Mouse (Mus musculus) activated CD4-positive, CD25-positive, alpha-beta regulatory T cell, adult 4 months (primary cell): ENCODE measurements around the gene Zdhhc5. TPM values are rescaled to one million over a fixed set of nuclear protein-coding genes. Genes with fewer than 3 reads are reported as not detected.
A peak's percentile ranks its signal among the peaks of the same experiment; 100 is the strongest.
"Not testable (repeated sequence)": the region's sequence is repeated elsewhere in the genome, so short reads cannot be mapped to it uniquely, and the experiment has no call there.

Experiments
- ATAC-seq: one replicate; pipeline ENCODE4 v1.8.0; 2017
- polyA plus RNA-seq, 2 experiments: library from polyadenylated mRNA; unstranded; fragments of 100-300 nt; shearing (Covaris generic); gene quantifications; one replicate each; pipeline ENCODE4 v1.2.1; 2017

Gene Zdhhc5
- polyA plus RNA-seq, 2 experiments from 2014 or later: 13.7 to 14.5 TPM

DNA sequence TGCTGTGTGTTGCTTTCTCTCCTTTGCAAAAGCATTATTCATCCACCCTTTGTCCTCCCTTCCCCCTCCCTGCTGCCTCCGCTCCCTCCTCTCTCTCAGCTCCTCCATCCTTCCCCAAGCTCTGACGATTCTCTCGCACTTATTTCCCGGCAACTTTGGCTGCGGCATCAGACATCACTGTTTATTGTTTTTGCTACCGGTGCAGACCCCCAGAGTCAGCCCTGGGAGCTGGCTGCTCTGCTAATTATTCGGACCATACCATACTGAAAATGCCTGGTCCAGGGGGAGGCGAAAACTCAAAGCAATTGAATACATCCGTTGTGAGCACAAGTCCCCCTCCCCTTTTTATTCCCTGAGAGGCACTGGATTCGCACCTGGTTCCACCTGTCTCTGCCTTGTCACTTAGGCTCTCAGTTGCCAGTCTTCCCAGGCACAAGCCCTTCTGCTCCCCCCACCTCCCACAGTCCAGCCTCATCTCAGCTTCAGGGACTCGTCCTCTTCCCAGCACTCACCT lies 19.4 kb upstream of the Zdhhc5 start:
- peak; percentile 37 for ATAC-seq

DNA sequence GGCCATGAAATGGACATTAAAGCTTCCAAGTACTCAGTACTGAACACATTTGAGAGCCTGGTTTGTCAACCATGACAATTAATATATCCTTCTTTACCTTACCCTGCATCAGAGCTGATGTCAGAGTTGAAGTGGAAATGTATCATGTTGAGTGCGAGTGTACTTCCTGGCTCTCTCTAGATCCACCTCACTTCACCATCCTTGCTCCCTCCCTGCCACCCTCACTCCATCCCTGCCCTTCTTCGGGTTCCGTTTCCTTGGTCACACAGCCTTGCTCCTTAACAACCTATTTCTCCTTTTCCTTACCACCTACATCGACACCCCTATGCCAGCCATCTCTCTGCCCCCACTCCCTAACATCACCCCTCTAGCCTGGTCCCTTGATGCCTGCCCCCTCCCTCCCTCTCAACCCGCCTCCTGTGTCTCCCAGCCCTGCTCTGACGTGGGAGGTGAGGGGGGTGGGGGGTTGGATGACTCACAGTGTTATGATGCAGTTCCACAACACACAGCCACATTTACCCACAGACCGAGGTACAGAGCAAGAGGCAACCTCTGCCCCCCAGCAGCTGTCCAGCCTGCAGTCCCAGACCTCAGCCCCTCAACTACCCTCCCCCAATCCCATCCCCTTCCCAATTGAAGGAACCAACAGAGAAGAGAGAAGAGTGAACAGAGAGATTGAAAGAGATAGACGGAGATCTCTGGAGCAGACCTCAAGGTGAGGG lies 18.8 kb upstream of the Zdhhc5 start, which contains the start of gene Ypel4:
Gene Ypel4, plus strand, starts transcription at position 480 of the 722 bp plus-strand sequence.
- peak; percentile 73 for ATAC-seq

DNA sequence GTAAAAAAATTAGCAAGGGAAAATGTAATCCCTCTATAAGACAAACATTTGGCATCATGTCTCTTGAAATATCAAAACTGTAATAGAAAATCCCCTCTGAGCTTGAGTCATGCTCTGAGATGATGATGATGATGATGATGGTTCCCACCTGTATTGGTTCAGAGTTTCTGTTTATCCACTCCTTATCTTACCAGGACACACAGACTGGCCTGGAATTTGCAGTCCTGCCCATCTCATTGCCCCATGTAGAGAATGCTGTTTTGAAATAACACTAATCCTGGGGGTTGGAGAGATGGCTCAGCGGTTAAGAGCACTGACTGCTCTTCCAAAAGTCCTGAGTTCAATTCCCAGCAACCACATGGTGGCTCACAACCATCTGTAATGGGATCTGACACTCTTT lies 17.4 kb upstream of the Zdhhc5 start:
- ATAC-seq: no peak

DNA sequence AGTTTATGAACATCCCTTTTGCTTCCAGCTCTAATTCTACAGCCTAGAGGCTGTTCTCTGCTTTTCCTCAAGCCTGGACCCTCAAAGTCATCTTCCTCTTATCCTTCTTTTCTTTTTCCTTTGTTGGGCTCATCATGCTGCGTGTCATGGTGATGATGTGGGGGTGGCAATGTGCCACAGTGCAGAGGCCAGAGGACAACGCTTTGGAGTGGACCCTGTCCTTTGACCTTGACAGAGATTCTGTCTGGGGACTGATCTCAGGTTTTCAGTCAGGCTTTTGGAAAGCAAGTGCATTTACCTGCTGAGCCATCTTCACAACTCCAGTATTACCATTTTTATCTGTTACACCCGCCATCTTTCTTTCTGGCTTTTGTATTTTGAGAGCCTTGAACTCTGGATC lies 16.2 kb upstream of the Zdhhc5 start:
- ATAC-seq: no peak

DNA sequence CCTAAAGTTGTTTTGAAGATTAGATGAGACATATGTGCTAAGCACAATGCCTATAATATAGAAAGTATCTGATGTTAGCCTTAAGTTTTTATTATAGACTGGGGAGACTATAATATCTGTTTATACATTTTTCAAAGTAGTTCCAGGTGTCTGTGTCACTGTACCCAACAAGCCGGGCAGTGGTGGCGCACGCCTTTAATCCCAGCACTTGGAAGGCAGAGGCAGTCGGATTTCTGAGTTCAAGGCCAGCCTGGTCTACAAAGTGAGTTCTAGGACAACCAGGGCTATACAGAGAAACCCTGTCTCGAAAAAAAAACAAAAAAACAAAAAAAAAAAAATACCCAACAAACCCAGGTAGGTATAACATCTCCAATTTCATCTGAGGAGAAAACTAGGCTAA lies 13.2 kb upstream of the Zdhhc5 start:
- ATAC-seq: not testable (repeated sequence)

DNA sequence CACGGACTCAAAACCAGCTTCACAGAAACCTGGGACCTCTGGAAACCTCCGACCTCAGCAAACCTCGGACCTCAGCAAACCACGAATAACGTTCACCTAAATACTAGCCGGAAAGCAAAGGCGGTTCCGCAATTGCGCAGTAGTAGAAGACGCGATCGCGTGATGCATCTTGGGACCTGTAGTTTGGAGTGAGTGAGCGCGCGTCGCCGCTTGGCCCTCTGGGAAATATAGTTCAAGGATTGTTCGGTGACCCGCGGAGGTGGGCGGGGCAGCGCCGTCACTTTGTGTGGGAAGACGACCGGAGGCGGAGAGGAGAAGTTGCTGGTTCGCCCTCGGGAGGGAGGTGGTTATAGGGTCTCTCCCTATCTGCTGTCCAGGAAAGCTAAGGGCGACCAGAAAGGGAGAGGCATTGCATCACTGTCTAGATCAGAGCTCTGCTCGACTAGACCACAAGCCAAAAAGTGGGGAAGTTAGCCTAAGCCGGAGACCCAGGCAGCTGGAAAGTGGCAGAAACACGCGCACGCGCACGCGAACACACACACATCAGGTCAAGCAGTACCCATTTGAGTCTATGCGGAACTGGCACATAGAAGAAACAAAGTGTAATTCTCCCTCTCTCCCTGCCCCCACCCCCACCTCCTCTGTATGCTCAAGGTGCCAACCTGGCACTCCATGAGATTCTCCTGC lies 12.3 kb upstream of the Zdhhc5 start, which contains the start of gene Clp1:
Gene Clp1, minus strand, starts transcription at position 179 of the 687 bp plus-strand sequence.
- ATAC-seq: peak; percentile 99

DNA sequence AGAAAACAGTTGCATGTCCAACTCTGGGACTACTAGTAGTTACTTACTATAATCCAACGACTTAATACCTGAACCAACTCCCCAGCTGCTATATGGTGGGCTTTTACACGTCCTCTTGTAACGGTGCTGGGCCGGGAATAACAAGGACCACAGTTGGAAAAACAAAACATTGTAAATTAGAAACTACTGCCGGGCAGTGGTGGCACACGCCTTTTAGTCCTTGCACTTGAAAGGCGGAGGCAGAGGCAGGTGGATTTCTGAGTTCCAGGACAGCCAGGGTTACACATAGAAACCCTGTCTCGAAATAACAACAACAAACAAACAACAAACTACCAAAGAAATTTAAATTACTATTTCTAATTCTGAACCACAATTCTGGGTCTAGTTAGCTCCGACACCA lies 11.7 kb upstream of the Zdhhc5 start:
- no peak for ATAC-seq

DNA sequence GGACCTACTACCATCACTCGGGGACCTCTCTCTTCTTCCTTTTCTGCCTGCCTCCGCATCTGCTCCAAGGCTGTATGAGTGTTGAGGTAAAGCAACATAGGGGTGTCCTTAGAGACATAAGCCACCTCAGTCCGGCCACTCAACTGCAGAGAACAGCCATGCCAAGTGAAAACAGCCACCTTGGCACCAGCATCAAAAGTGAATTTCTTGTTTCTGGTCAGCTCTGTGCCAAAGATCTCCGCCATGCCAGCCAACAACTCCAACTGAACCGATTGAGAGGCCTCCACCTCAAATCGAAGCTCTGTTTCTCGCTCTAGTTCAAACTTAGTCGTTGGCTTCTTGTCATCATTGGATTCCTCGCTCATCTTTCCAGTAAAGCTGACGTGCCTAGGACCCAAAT lies 10.8 kb upstream of the Zdhhc5 start:
- no peak for ATAC-seq

DNA sequence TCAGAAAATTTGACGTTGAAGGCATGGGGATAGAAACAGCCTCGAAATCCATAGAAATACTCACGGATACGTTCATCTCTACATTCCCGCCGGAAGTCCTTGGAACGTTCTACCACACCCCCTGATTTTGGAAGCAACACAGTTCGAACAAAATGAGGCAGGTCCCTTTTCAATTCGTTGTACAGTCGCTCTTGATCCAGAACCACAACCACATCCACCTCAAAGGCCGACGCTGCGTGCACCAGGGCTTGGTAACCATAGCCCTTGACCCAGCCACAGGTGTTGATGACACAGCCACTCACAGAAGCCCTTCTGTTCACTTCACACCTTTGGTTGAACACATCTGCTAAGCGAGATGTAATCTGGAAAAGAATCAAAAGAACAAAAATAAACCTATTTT lies 8.9 kb upstream of the Zdhhc5 start:
- no peak for ATAC-seq

DNA sequence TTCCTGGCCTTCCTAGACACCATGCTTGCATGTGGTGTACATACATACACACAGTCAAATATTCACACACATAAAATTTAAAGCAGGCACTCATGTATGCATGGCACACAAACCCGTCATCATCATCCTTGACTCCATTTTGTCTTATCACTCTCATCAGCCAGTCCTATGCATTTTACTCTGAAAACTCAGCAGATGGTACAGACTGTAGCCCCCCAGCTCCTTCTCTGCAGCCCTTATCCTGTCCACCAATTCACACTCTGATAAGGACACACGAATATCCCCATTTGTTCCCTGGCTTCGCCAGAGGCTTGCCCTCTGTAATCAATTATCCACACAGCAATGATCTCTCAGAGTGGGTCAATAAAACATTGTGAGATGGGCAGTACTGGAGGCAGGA lies 6.2 kb upstream of the Zdhhc5 start:
- ATAC-seq: no peak

DNA sequence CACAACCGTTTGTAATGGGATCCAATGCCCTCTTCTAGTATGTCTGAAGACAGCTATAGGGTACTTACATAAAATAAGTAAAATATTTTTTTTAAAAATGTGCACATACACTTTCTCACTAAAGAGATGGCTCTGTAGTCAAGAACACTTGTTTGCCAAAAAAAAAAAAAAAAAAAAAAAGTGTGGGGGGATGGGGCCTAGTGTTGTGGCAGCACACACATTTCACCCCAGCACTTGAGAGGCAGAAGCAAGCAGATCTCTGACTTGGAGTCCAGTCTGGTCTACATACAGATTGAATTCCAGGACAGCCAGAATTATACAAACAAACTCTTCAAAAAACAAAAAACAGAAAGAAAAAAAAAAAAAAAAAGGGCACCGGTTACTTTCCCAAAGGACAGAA lies 5.7 kb upstream of the Zdhhc5 start:
- no peak for ATAC-seq

DNA sequence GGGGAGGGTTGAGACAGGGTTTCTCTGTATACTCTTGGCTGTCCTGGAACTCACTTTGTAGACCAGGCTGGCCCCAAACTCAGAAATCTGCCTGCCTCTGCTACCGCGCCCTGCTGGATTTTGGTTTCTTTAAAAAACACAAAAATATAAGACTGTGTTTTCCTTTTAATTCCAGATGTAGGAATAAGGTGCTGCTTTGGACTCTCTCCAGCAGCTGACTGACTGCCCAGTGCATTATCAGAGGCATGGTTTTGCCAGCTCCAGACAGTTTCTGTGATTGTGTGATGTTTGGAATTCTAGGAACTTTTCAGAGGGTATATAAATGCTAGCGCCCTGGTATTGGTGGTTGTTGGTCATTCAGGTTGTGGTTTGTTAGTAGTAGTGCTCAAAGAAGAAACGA lies 2.4 kb upstream of the Zdhhc5 start:
- no peak for ATAC-seq

DNA sequence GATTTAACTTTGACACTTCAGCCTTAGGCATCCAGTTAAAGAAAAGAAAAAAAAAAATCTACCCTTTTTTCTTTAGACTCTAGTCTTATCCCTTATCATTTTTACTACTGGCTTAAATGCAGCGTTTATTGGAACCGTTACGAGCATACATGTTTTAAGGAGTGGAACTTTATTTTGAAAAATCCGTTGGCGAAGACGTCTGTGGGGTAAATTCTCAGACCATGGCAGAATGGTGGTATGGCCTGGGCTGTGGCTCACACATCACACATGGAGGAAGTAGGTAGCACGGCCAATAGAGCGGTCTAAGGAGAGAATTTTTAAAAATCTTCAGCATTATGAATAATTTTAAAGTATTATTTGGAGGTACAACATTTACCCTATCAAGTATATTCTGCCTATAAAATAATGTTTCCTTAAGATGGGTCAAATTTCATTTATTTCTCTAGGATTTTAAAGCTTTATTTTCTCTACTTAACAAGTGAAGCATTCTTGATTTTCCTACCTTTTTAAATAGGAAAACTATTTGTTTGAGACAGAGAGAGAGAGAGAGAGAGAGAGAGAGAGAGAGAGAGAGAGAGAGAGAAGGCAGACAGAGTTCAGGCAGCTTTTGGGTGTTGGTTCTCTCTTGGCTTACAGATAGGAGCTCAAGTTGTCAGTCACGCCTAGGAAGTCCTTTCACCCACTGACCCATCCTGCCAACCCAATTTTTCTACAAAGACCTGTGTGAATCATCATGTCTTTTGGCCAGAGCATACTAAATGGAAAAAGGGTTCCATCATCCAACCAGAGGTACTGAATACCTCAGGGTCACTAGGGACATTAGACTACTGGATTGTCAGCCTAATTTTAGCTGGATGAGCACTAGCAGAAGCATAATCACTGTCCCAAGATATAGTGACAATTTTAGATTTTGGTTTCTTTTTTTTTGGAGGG lies 1.7 kb upstream of the Zdhhc5 start:
- ATAC-seq: no peak

DNA sequence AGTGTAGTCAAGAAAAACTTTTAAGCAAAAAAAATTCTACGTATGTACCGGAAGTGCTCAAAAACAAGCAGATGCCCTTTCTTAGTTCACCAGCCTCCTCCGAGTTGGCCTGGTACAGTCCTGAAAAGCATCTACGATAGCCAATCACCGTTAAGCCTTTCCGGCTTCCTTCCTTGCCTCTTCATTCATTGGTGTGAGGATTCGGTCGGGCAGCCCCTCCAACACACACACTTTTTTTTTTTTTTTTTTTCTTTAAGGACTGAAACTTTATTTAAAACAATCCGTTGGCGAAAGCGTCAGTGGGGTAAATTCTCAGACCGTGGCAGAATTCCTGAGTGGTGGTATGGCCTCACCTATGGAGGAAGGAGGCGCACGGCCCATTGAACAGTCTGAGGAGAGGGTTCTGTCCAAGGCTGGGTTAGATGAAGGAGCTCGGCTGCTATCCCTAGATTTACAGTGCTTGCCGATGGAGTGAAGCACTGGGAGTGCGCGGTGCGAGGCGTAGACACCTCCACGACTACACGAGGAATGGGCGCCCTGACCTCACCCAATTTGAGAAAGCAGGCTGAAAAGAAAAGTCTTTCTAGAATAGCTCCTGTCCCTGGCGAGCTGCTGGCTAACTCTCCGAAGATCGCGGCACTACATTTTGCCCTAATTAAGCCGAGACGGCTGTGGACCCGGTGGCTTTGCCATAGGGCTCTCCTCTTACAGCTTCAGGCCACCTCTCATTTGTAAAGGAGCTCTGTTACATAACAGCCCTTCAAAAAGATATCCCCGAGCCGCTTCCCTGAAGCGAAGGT lies 782 bp upstream of the Zdhhc5 start:
- ATAC-seq: peak; percentile 87

DNA sequence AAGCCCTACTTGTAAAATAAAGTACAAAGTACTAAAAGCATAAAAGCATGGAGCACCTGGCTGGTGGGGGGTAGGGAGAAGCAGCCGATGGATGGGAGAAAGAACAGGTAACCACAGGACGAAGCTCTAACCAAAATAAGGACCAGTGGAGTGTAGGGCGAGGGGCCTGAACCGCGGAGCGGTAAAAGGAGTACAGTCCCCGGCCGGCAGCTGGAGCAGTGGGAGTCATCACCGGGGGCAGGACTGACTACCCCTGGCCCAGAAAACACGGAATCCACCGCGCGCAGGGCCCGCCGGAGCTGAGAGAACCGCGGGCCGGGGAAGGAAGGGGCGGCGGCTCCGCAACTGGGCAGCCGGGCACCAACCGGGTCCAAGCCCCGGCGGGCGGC lies 564 bp downstream of the Zdhhc5 start:
- ATAC-seq: peak; percentile 2

DNA sequence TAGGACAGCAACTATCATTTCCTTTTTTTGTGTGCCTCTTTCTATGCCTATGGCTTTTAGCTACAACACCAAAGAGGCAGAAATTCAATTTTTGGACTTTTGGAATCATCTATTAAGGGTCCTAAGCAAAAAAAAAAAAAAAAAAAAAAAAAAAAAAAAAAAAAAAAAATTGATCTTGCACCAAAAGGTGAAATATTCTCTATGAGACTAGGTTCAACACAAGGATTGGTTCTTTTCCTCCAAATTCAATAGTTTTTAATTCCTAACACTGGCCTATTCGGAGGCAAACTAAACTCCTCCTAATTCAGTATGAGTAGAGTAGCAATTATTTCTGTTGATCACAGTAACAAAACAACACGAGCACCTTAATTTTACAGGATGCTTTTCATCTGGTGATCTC lies 3.1 kb downstream of the Zdhhc5 start:
- no peak for ATAC-seq

DNA sequence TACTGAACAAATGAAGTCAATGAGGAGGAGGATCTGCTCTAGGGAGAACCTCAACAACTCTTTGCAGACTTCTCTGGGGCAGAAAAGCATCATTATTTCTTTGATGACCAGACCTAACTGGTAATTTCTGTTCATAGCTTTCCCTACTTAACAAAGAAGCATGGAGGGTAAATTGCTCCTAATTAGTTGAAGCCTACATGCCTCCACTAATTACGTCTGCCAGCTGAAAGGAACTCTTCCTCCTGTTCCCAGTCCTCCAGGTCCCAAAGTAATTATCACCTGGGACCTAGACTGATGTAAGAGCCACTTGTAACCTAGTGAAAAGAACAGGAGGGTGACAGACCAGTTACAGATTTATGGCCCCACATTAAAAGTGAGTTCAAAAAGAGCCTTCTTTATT lies 7.5 kb downstream of the Zdhhc5 start:
- no peak for ATAC-seq

DNA sequence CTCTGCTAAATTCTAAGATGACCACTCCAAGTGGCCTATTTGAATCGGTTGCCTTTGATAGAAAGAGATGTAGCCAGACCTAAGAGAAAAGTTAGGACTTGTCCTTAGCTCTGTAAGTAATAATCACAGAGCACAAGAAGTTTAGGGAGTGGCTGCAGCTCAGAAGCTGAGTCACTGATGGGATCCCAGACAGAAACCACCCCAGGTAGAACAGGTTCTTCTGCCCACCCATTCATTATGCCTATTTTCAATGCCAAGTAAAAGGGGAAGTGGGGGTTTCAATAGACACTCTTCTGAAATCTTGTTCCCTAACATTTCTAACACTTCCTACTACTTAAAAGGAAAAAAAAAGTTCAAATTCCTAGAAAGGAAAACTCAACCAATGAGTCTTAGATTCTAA lies 9.7 kb downstream of the Zdhhc5 start:
- ATAC-seq: no peak

DNA sequence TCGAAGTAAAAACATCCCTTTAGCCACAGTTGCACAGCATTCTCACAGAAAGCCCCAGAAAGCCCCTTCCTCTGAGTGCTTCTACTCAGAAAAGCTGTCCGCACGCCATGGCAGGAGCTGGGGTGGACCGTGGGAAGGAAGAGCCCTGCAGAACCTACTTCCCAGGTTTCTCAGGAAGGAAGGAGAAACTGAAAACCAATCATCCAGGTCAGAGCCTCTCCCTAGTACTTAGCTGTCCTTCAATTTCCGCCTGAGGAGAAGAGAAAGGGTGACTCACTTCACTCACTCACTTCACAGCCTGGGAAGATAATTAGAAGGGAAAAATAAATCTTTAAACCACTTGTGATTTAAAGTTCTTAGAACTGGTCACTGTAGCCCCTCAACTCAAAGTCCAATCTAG lies 10.7 kb downstream of the Zdhhc5 start:
- ATAC-seq: no peak

DNA sequence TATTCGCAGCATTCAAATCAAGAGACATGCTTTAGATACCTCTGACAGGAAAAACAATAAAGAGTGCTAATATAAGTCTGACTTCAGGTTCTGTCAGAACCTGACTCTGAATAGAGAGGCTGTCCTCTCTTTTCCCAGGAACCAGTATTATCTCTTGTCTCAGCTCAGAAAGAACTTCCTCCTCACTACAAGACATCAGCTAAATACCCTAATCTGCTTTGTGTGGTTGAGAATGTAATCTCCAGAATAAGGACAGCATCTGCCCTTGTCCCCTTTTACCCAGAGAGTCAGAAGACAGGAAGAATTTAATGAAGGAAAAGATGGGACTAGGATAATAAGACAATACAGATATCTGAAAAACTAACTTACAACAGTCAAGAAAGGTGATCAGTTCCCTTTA lies 11.5 kb downstream of the Zdhhc5 start:
- ATAC-seq: no peak

DNA sequence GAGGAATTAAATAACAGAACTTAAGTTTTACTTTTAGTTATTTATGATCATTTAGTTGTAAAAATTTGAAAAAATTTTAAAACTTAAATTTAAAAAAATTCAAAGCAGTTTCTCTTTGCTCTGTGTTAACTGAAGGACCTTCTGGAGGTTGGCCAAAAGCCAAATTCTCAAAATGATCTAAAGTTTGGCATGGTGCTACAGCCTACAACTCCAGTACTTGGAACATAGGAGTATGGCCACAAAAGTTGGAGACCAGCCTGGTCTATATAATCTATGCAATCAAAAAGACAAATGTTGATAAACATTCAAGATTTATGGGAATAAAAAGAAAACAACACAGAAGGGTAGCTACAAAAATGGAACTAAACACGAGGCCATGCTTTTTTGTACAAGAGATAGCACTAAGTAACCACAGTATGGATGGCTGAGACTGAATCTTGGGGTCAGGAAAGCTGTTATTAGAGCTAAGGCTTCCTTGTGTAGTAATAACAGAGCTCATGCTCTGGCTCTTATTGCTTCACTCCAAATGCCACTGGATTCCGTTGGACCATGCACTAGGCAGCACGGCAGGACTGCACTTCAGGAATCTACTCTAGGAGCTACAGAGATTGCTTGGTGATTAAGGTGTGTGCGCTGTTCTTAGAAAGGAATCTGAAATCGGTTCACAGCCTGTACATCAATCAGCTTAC lies 19.8 kb downstream of the Zdhhc5 start:
- no peak for ATAC-seq

DNA sequence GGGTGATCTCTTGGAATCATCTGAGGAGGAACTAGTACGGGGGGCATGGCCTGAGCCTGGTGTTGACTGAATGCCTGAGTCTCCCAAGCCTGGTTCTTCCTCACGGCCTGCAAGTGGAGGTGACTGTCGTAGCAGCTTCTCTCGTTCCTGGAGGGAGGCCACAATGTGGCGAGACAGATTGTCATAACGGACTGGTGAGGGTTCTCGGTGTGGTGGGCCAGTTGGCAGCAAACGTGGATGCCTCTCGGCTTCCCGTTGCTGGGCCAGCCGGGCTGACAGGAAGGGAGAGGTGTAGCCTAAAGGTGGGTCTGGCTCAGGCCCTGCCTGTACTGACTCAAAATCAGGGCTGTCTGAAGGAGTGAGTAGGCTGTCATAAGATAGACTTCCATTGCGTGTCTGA lies 24.9 kb downstream of the Zdhhc5 start:
- ATAC-seq: no peak
